In the genomic region with DNA sequence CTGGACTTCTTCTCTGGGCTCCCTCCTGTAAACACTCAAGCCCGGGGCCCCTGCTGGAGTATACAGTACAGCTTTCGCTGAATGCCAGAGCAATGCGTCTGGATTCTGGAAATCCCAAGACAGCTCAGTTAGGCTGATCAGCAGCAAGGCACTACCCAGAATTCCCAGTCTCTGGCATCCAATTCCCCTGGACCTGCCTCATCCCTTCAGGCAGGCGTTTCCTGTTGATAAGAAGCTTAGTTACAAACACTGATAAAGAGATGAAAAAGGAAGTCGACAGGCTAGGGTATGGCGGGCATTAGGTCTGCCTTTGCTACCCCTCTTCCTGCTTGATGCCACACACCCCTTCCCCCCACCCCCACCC, we compare ENCODE assay signal across 12 mouse cellular contexts. TPM values are rescaled to one million over a fixed set of nuclear protein-coding genes. Genes with fewer than 3 reads are reported as not detected.
DNase-seq lines count a peak whose midpoint lies in the region; ATAC-seq and TF ChIP-seq lines count a peak whose summit lies in the region.
"Had no signal": no experiment of that assay in that cellular context is flagged by ENCODE, and none has a peak within 500 bp of the region (broad histone marks: within the 10 kb centered on the region; RNA-seq: fewer than 3 reads in every experiment).

No protein-coding gene starts in this region.

- peak overlapping the region; percentile 32 for H3K27ac ChIP-seq in midbrain, embryonic 16.5 days (ENCODE audit: low read length)
- H3K27ac ChIP-seq in midbrain, embryonic 15.5 days = no peak overlapping the region
- no peak overlapping the region for H3K27ac ChIP-seq in liver, embryonic 14.5 days
- H3K27ac ChIP-seq in stomach, embryonic 15.5 days = 0 out of 2 replicates have a peak overlapping the region, but pooled peaks have one; percentile 9
- H3K27ac ChIP-seq: limb, embryonic 15.5 days had no signal

- no peak overlapping the region for H3K4me3 ChIP-seq in midbrain, embryonic 16.5 days (ENCODE audit: low read depth, low read length)
- H3K4me3 ChIP-seq in midbrain, embryonic 15.5 days = no peak overlapping the region
- H3K4me3 ChIP-seq in liver, embryonic 14.5 days (ENCODE audit: insufficient read depth in 1 of 2, low read depth in 2 of 2, low read length in 2 of 2) = no peak overlapping the region
- H3K4me3 ChIP-seq in stomach, embryonic 15.5 days (replicated peaks) = no peak overlapping the region
- H3K4me3 ChIP-seq: limb, embryonic 15.5 days had no signal

- no peaks in the 10 kb centered on the region for H3K36me3 ChIP-seq in midbrain, embryonic 16.5 days (ENCODE audit: control insufficient read depth, insufficient read depth, low read length)
- H3K36me3 ChIP-seq in midbrain, embryonic 15.5 days (replicated peaks) = no peaks in the 10 kb centered on the region
- H3K36me3 ChIP-seq in liver, embryonic 14.5 days (replicated peaks; ENCODE audit: control insufficient read depth, insufficient read depth, low read depth) = no peaks in the 10 kb centered on the region
- no peaks in the 10 kb centered on the region for H3K36me3 ChIP-seq in stomach, embryonic 15.5 days
- H3K36me3 ChIP-seq: limb, embryonic 15.5 days had no signal

- TF ChIP-seq CTCF in liver, embryonic 14.5 days (IDR thresholded peaks at IDR 0.05; ENCODE audit: low read depth) = no peak

- DNase-seq in embryo, embryonic 10 days (ENCODE audit: low spot score) = peak; percentile 34
- DNase-seq in embryo, embryonic 10.5 days (ENCODE audit: low spot score) = no peak
- no peak for DNase-seq in liver, embryonic 14.5 days (ENCODE audit: low read depth in 3 of 3, low spot score in 3 of 3)
- DNase-seq in left cerebral cortex, adult 18-20 months (ENCODE audit: low spot score in 2 of 2) = no peak
- DNase-seq in adrenal gland, adult 18-20 months (ENCODE audit: low spot score in 2 of 2) = no peak
- DNase-seq: cerebellum, adult 11-12 months had no signal

- no peaks in the 10 kb centered on the region for H3K27me3 ChIP-seq in midbrain, embryonic 16.5 days (ENCODE audit: control insufficient read depth, insufficient read depth, low read depth, low read length)
- H3K27me3 ChIP-seq in midbrain, embryonic 15.5 days (replicated peaks) = no peaks in the 10 kb centered on the region
- H3K27me3 ChIP-seq in liver, embryonic 14.5 days (ENCODE audit: control insufficient read depth, insufficient read depth, low read length) = no peaks in the 10 kb centered on the region; the same call in 1 of the 2 replicates
- H3K27me3 ChIP-seq in stomach, embryonic 15.5 days (replicated peaks) = no peaks in the 10 kb centered on the region
- H3K27me3 ChIP-seq: limb, embryonic 15.5 days had no signal

- ATAC-seq in midbrain, embryonic 16.5 days = no peak
- ATAC-seq in midbrain, embryonic 15.5 days (replicated peaks) = no peak
- ATAC-seq in liver, embryonic 14.5 days (ENCODE audit: insufficient read depth) = no peak
- ATAC-seq in stomach, embryonic 15.5 days (ENCODE audit: insufficient read depth, low FRiP score, low read depth) = no peak

- TF ChIP-seq EP300 in liver, embryonic 14.5 days (IDR thresholded peaks at IDR 0.05; ENCODE audit: low read depth) = no peak

- H3K4me2 ChIP-seq in midbrain, embryonic 16.5 days (ENCODE audit: low read length) = no peak overlapping the region
- no peak overlapping the region for H3K4me2 ChIP-seq in midbrain, embryonic 15.5 days
- peak overlapping the region; percentile 11; the same call in 1 of the 2 replicates for H3K4me2 ChIP-seq in liver, embryonic 14.5 days (ENCODE audit: low read depth)
- H3K4me2 ChIP-seq in stomach, embryonic 15.5 days = no peak overlapping the region
- H3K4me2 ChIP-seq: limb, embryonic 15.5 days had no signal

- no peak overlapping the region for H3K9ac ChIP-seq in midbrain, embryonic 16.5 days (ENCODE audit: low read depth, low read length)
- H3K9ac ChIP-seq in midbrain, embryonic 15.5 days = no peak overlapping the region
- no peak overlapping the region for H3K9ac ChIP-seq in liver, embryonic 14.5 days (replicated peaks)
- no peak overlapping the region for H3K9ac ChIP-seq in stomach, embryonic 15.5 days
- H3K9ac ChIP-seq: limb, embryonic 15.5 days had no signal

- no peaks in the 10 kb centered on the region for H3K9me3 ChIP-seq in midbrain, embryonic 16.5 days (replicated peaks; ENCODE audit: control insufficient read depth, low read length, poor library complexity, severe bottlenecking)
- no peaks in the 10 kb centered on the region for H3K9me3 ChIP-seq in midbrain, embryonic 15.5 days
- H3K9me3 ChIP-seq in liver, embryonic 14.5 days (ENCODE audit: control insufficient read depth, low read length) = no peaks in the 10 kb centered on the region
- H3K9me3 ChIP-seq in stomach, embryonic 15.5 days = no peaks in the 10 kb centered on the region
- H3K9me3 ChIP-seq: limb, embryonic 15.5 days had no signal

- 52% methylated on average over 6 of the region's 6 CpGs for WGBS in midbrain, embryonic 16.5 days
- 45% methylated on average over 6 of the region's 6 CpGs for WGBS in midbrain, embryonic 15.5 days
- 5% methylated on average over 6 of the region's 6 CpGs for WGBS in liver, embryonic 14.5 days (ENCODE audit: insufficient replicate concordance)
- 19% methylated on average over 6 of the region's 6 CpGs for WGBS in stomach, embryonic 15.5 days

- H3K4me1 ChIP-seq in midbrain, embryonic 16.5 days (ENCODE audit: control insufficient read depth, insufficient read depth, low read length) = peaks cover 14% of the 10 kb centered on the region
- H3K4me1 ChIP-seq in midbrain, embryonic 15.5 days = peaks cover 27% of the 10 kb centered on the region
- peaks cover 9 to 21% of the 10 kb centered on the region in 2 experiments for H3K4me1 ChIP-seq in liver, embryonic 14.5 days (replicated peaks; ENCODE audit: control insufficient read depth in 2 of 2, insufficient read depth in 2 of 2, low read length in 1 of 2)
- peaks cover 53% of the 10 kb centered on the region for H3K4me1 ChIP-seq in stomach, embryonic 15.5 days

RNA-seq across cellular contexts. Expression of a gene that starts 19.6 kb away (rescaled TPM):
- 8.0 and 10.6 TPM in 2 replicates for polyA plus RNA-seq in midbrain, embryonic 16.5 days (2015; fragmentation: Nextera tagmentation; extraction: Ambion mirVana)
- 8.6 and 8.7 TPM in 2 replicates for polyA plus RNA-seq in midbrain, embryonic 15.5 days (2015; fragmentation: Nextera tagmentation; extraction: Ambion mirVana)
- 1.1 TPM in 2 replicates for polyA plus RNA-seq in liver, embryonic 14.5 days (2012; rRNA removed)
- polyA plus RNA-seq in liver, embryonic 14.5 days (2014; fragmentation: Nextera tagmentation; extraction: Ambion mirVana) = 0.71 and 1.3 TPM in 2 replicates
- 27.0 and 28.4 TPM in 2 replicates for polyA plus RNA-seq in stomach, embryonic 15.5 days (2015; fragmentation: Nextera tagmentation; extraction: Ambion mirVana)
- total RNA-seq in left cerebral cortex, adult 18-20 months (2021) = 10 to 100 TPM; 12.1 to 14.2 TPM
- total RNA-seq in adrenal gland, adult 18-20 months (2021) = 10 to 100 TPM; 19.1 to 26.1 TPM

RNA-seq across cellular contexts. Expression of a gene that starts 26.0 kb away (rescaled TPM):
- 22.1 and 24.5 TPM in 2 replicates for polyA plus RNA-seq in midbrain, embryonic 16.5 days (2015; fragmentation: Nextera tagmentation; extraction: Ambion mirVana)
- polyA plus RNA-seq in midbrain, embryonic 15.5 days (2015; fragmentation: Nextera tagmentation; extraction: Ambion mirVana) = 23.3 and 24.9 TPM in 2 replicates
- 3.2 and 3.4 TPM in 2 replicates for polyA plus RNA-seq in liver, embryonic 14.5 days (2012; rRNA removed)
- polyA plus RNA-seq in liver, embryonic 14.5 days (2014; fragmentation: Nextera tagmentation; extraction: Ambion mirVana) = 1.3 and 2.0 TPM in 2 replicates
- polyA plus RNA-seq in stomach, embryonic 15.5 days (2015; fragmentation: Nextera tagmentation; extraction: Ambion mirVana) = 8.9 and 9.9 TPM in 2 replicates
- total RNA-seq in left cerebral cortex, adult 18-20 months (2021) = 100 to 1,000 TPM; 102 to 112 TPM
- total RNA-seq in adrenal gland, adult 18-20 months (2021) = 1 to 10 TPM; 5.8 to 5.9 TPM

RNA-seq across cellular contexts. Expression of a gene that starts 32.3 kb away (rescaled TPM):
- not detected in 2 replicates for polyA plus RNA-seq in midbrain, embryonic 16.5 days (2015; fragmentation: Nextera tagmentation; extraction: Ambion mirVana)
- polyA plus RNA-seq in midbrain, embryonic 15.5 days (2015; fragmentation: Nextera tagmentation; extraction: Ambion mirVana) = not detected in 2 replicates
- polyA plus RNA-seq in liver, embryonic 14.5 days (2012; rRNA removed) = not detected in 2 replicates
- not detected in 2 replicates for polyA plus RNA-seq in liver, embryonic 14.5 days (2014; fragmentation: Nextera tagmentation; extraction: Ambion mirVana)
- polyA plus RNA-seq in stomach, embryonic 15.5 days (2015; fragmentation: Nextera tagmentation; extraction: Ambion mirVana) = not detected in 2 replicates
- total RNA-seq in left cerebral cortex, adult 18-20 months (2021) = not detected
- under 1 TPM; 0.42 to 0.70 TPM for total RNA-seq in adrenal gland, adult 18-20 months (2021)
- polyA plus RNA-seq: gonadal fat pad, adult 2 months; large intestine, adult 2 months; limb, embryonic 15.5 days had no signal

Comparison
In these comparisons a context has a peak if more than half of its experiments do, and no peak if none do; other contexts are left out.
1. H3K27ac ChIP-seq: peak in midbrain, embryonic 16.5 days (single experiment) and stomach, embryonic 15.5 days (single experiment); none in midbrain, embryonic 15.5 days (single experiment) and liver, embryonic 14.5 days (single experiment).